Mouse (Mus musculus) erythroblast, embryonic 14.5 days (primary cell): ENCODE results near the gene Polr2l. TPM values are rescaled to one million over a fixed set of nuclear protein-coding genes. Genes with fewer than 3 reads are reported as not detected.

Experiments used
- H3K27me3 ChIP-seq: 2 replicates; pipeline ENCODE4 v1.6.1; 2012; ENCODE audit warnings: inconsistent platforms; ENCODE audit not compliant: control insufficient read depth
- H3K36me3 ChIP-seq: 2 replicates; pipeline ENCODE4 v1.6.1; 2012; ENCODE audit warnings: mild to moderate bottlenecking, inconsistent platforms; ENCODE audit not compliant: control insufficient read depth
- H3K4me1 ChIP-seq: 2 replicates; pipeline ENCODE4 v1.6.1; 2012; ENCODE audit warnings: inconsistent platforms; ENCODE audit not compliant: control insufficient read depth
- H3K4me3 ChIP-seq: replicated peaks from 2 replicates; pipeline ENCODE3; 2012; ENCODE audit warnings: moderate library complexity, mild to moderate bottlenecking, inconsistent platforms
- H3K9me3 ChIP-seq: 2 replicates; pipeline ENCODE4 v1.6.1; 2012; ENCODE audit warnings: low read length, inconsistent platforms, mixed read lengths; ENCODE audit not compliant: control insufficient read depth
- GATA1 ChIP-seq: IDR thresholded peaks from 2 replicates; pipeline ENCODE4 v1.6.1; 2012; ENCODE audit warnings: low read length, inconsistent platforms, mixed read lengths
- TAL1 ChIP-seq: IDR thresholded peaks from 3 replicates; pipeline ENCODE4 v1.6.1; 2012; ENCODE audit warnings: low read length, inconsistent platforms, mixed read lengths
- polyA plus RNA-seq: library from polyadenylated mRNA; stranded (reverse); fragments of >175 nt; gene quantifications from 2 replicates; pipeline ENCODE4 v1.2.3, GENCODE M21; 2012

Gene Polr2l
- polyA plus RNA-seq, 1 experiment = 17.1 TPM

GRCm38 (mm10) chr7:141487141-141487540, 12.2 kb upstream of the Polr2l start:
- Histone ChIP-seq H3K4me3 (no peak overlapping the region), H3K36me3 (peaks cover 47% of the 10 kb centered on the region), H3K27me3 (peaks cover 21% of the 10 kb centered on the region), H3K4me1 (peaks cover 32% of the 10 kb centered on the region), H3K9me3 (no peaks in the 10 kb centered on the region)
- TF ChIP-seq GATA1 (no peak), TAL1 (no peak)

GRCm38 (mm10) chr7:141486239-141486638, 11.3 kb upstream of the Polr2l start:
- no peaks in the 10 kb centered on the region; the same call in 1 of the 2 replicates for H3K9me3 ChIP-seq
- H3K4me1 ChIP-seq = peaks cover 32% of the 10 kb centered on the region
- H3K27me3 ChIP-seq = peaks cover 30% of the 10 kb centered on the region
- peaks cover 38% of the 10 kb centered on the region for H3K36me3 ChIP-seq
- no peak overlapping the region for H3K4me3 ChIP-seq
- TF ChIP-seq GATA1 = no peak
- TF ChIP-seq TAL1 = no peak

GRCm38 (mm10) chr7:141485606-141486005, 10.7 kb upstream of the Polr2l start:
- Histone ChIP-seq H3K27me3 (peaks cover 36% of the 10 kb centered on the region), H3K4me1 (peaks cover 32% of the 10 kb centered on the region), H3K4me3 (no peak overlapping the region), H3K9me3 (no peaks in the 10 kb centered on the region; the same call in 1 of the 2 replicates), H3K36me3 (peaks cover 35% of the 10 kb centered on the region)
- TF ChIP-seq GATA1 = no peak
- TF ChIP-seq TAL1 = no peak

- peaks cover 38% of the 10 kb centered on the region for H3K27me3 ChIP-seq
- peaks cover 33% of the 10 kb centered on the region for H3K4me1 ChIP-seq
- H3K4me3 ChIP-seq = no peak overlapping the region
- peaks cover 33% of the 10 kb centered on the region for H3K36me3 ChIP-seq
- TF ChIP-seq GATA1 (no peak), TAL1 (no peak)
- H3K9me3 ChIP-seq = no peaks in the 10 kb centered on the region; the same call in 1 of the 2 replicates
These were observed 10.3 kb upstream of the Polr2l start for GRCm38 (mm10) chr7:141485186-141485585.

GRCm38 (mm10) chr7:141484186-141485120, 9.5 kb upstream of the Polr2l start:
- peaks cover 35% of the 10 kb centered on the region for H3K4me1 ChIP-seq
- peaks cover 32% of the 10 kb centered on the region for H3K36me3 ChIP-seq
- H3K4me3 ChIP-seq = no peak overlapping the region
- H3K27me3 ChIP-seq = peaks cover 38% of the 10 kb centered on the region
- TF ChIP-seq TAL1 = no peak
- no peak for TF ChIP-seq GATA1
- H3K9me3 ChIP-seq = no peaks in the 10 kb centered on the region; the same call in 1 of the 2 replicates

- H3K4me3 ChIP-seq = no peak overlapping the region
- TF ChIP-seq GATA1 (no peak), TAL1 (no peak)
- H3K36me3 ChIP-seq = peaks cover 26% of the 10 kb centered on the region
- H3K9me3 ChIP-seq = no peaks in the 10 kb centered on the region; the same call in 1 of the 2 replicates
- peaks cover 36% of the 10 kb centered on the region for H3K4me1 ChIP-seq
- H3K27me3 ChIP-seq = peaks cover 38% of the 10 kb centered on the region
These were observed 8.3 kb upstream of the Polr2l start for GRCm38 (mm10) chr7:141483114-141483653.

- no peak for TF ChIP-seq GATA1
- no peak for TF ChIP-seq TAL1
- Histone ChIP-seq H3K27me3 (peaks cover 38% of the 10 kb centered on the region), H3K36me3 (peaks cover 24% of the 10 kb centered on the region), H3K4me3 (peak overlapping the region; percentile 54), H3K4me1 (peaks cover 42% of the 10 kb centered on the region), H3K9me3 (no peaks in the 10 kb centered on the region; the same call in 1 of the 2 replicates)
These were observed 7.6 kb upstream of the Polr2l start for GRCm38 (mm10) chr7:141482531-141483024.

- Histone ChIP-seq H3K36me3 (peaks cover 19% of the 10 kb centered on the region), H3K4me1 (peaks cover 45% of the 10 kb centered on the region), H3K9me3 (no peaks in the 10 kb centered on the region; the same call in 1 of the 2 replicates), H3K4me3 (peak overlapping the region; percentile 54), H3K27me3 (peaks cover 38% of the 10 kb centered on the region)
- TF ChIP-seq GATA1 (no peak), TAL1 (no peak)
These were observed 6.8 kb upstream of the Polr2l start for GRCm38 (mm10) chr7:141481498-141482401.
